Mouse (Mus musculus): ENCODE data around the gene Aox1.

- no peak for TF ChIP-seq GATA1 (IDR thresholded peaks at IDR 0.05; ENCODE audit: borderline replicate concordance, low read length)
- no peak for TF ChIP-seq FLI1 (IDR thresholded peaks at IDR 0.05; ENCODE audit: low read length)
Measured at GRCm38 (mm10) chr1:58138986-58139385, 109.3 kb downstream of the Aox1 start.

All from megakaryocyte, embryonic 14.5 days (primary cell).